8 mouse cellular contexts compared by ENCODE assay signal in the genomic region with DNA sequence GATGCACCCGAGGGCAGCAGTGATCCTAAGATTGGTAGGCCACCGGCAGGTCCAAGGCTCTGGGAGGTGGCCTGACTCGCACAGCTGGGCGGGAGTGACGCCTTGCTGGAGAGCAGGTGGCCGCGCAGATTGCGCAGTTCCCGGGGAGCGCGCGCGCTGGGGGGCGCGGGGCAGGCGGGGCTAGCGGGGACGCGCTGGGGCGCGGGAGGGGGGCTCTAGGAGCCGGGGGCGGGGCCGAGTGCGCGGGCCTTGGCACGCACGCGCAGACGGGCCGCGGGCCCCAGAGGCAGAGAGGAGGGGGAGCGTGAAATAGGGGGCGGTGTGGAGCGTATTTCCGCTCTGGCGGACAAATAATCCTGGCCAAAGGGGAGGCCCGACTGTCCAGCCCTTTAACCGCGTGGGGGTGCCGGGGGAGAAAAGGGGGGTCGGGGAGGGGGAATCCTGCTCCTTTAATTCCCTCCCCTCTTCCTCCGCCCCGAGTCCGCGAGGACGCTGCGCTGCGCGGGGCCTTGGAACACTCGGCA. TPM values are rescaled to one million over a fixed set of nuclear protein-coding genes. Genes with fewer than 3 reads are reported as not detected.
DNase-seq lines count a peak whose midpoint lies in the region; ATAC-seq and TF ChIP-seq lines count a peak whose summit lies in the region.

No protein-coding gene starts in this region.

- ATAC-seq in frontal cortex, adult (ENCODE audit: low TSS enrichment), result peak; percentile 55
- ATAC-seq in lung, embryonic 16.5 days (ENCODE audit: low read depth), result peak; percentile 93

- H3K4me2 ChIP-seq in lung, embryonic 16.5 days (ENCODE audit: low read depth, low read length), result peak overlapping the region; percentile 84

- peaks cover 4% of the 10 kb centered on the region; the same call in 1 of the 2 replicates for H3K9me3 ChIP-seq in hindbrain, embryonic 10.5 days
- H3K9me3 ChIP-seq in lung, embryonic 16.5 days (ENCODE audit: control insufficient read depth, low read length), result no peaks in the 10 kb centered on the region

- peak overlapping the region; percentile 99 for H3K4me3 ChIP-seq in hindbrain, embryonic 10.5 days
- peak overlapping the region; percentile 71 for H3K4me3 ChIP-seq in lung, embryonic 16.5 days (ENCODE audit: low read length)
- peak overlapping the region; percentile 61 for H3K4me3 ChIP-seq in thymus, adult 2 months (ENCODE audit: control insufficient read depth, insufficient read depth, low read length)

- WGBS in hindbrain, embryonic 10.5 days, result under 1% methylated on average over 45 of the region's 51 CpGs
- under 1% methylated on average over 24 of the region's 51 CpGs for WGBS in lung, embryonic 16.5 days
- WGBS in thymus, adult 2 months, result 1% methylated on average over 46 of the region's 51 CpGs

- DNase-seq in Muller cell, postnatal 12 days (ENCODE audit: inconsistent ontology term), result peak; percentile 97
- DNase-seq in cerebellum, adult 9-10 months, result peak; percentile 93
- DNase-seq in hindbrain, embryonic 10.5 days (ENCODE audit: low spot score), result peak; percentile 96
- peak; percentile 94 for DNase-seq in layer of hippocampus, adult 9-11 months
- DNase-seq in ovary, adult 18-20 months (ENCODE audit: low spot score), result peak; percentile 94
- peak; percentile 91 for DNase-seq in thymus, adult 2 months

- peak overlapping the region; percentile 99 for H3K27ac ChIP-seq in hindbrain, embryonic 10.5 days
- peak overlapping the region; percentile 92 for H3K27ac ChIP-seq in lung, embryonic 16.5 days (ENCODE audit: low read length)
- peak overlapping the region; percentile 22; the same call in 1 of the 2 replicates for H3K27ac ChIP-seq in thymus, adult 2 months (ENCODE audit: control insufficient read depth, insufficient read depth, low read length)

- no peaks in the 10 kb centered on the region for H3K27me3 ChIP-seq in hindbrain, embryonic 10.5 days (ENCODE audit: insufficient read depth, poor library complexity, severe bottlenecking)
- no peaks in the 10 kb centered on the region for H3K27me3 ChIP-seq in lung, embryonic 16.5 days (ENCODE audit: control insufficient read depth, insufficient read depth, low read depth, low read length)
- H3K27me3 ChIP-seq in thymus, adult 2 months (ENCODE audit: control insufficient read depth, insufficient read depth, low read length), result no peaks in the 10 kb centered on the region

- 0 out of 2 replicates have a peak, but pooled peaks have one; percentile 27 for TF ChIP-seq CTCF in thymus, adult 2 months (IDR thresholded peaks at IDR 0.05; ENCODE audit: borderline replicate concordance, control insufficient read depth, extremely low read depth, insufficient read depth, low read length, poor library complexity)

- H3K36me3 ChIP-seq in hindbrain, embryonic 10.5 days, result peaks cover 19% of the 10 kb centered on the region
- peaks cover 8% of the 10 kb centered on the region for H3K36me3 ChIP-seq in lung, embryonic 16.5 days (ENCODE audit: control insufficient read depth, insufficient read depth, low read length)
- H3K36me3 ChIP-seq in thymus, adult 2 months (ENCODE audit: control insufficient read depth, insufficient read depth, low read length), result no peaks in the 10 kb centered on the region

- peaks cover 50% of the 10 kb centered on the region for H3K4me1 ChIP-seq in hindbrain, embryonic 10.5 days (replicated peaks)
- peaks cover 26% of the 10 kb centered on the region for H3K4me1 ChIP-seq in lung, embryonic 16.5 days (replicated peaks; ENCODE audit: control insufficient read depth, insufficient read depth, low read length)
- peaks cover 21% of the 10 kb centered on the region for H3K4me1 ChIP-seq in thymus, adult 2 months (replicated peaks; ENCODE audit: control insufficient read depth, insufficient read depth, low read length)

- TF ChIP-seq POLR2A in thymus, adult 2 months (IDR thresholded peaks at IDR 0.05; ENCODE audit: control insufficient read depth, extremely low read depth, insufficient read depth, low read length, poor library complexity), result peak; percentile 55

- H3K9ac ChIP-seq in lung, embryonic 16.5 days (ENCODE audit: low read length), result peak overlapping the region; percentile 87

RNA-seq across cellular contexts. Expression of gene C2, which starts 3.9 kb away (rescaled TPM):
- polyA plus RNA-seq in hindbrain, embryonic 10.5 days (2016; fragmentation: Nextera tagmentation; extraction: Ambion mirVana), result 0.58 and 1.0 TPM in 2 replicates
- polyA plus RNA-seq in lung, embryonic 16.5 days (2015; fragmentation: Nextera tagmentation; extraction: Ambion mirVana), result 3.2 and 4.8 TPM in 2 replicates
- 12.9 and 18.4 TPM in 2 replicates for polyA plus RNA-seq in thymus, adult 2 months (2012; rRNA removed)

RNA-seq across cellular contexts. Expression of gene Ehmt2, which starts 4.1 kb away (rescaled TPM):
- polyA plus RNA-seq in hindbrain, embryonic 10.5 days (2016; fragmentation: Nextera tagmentation; extraction: Ambion mirVana), result 98.2 and 100 TPM in 2 replicates
- polyA plus RNA-seq in lung, embryonic 16.5 days (2015; fragmentation: Nextera tagmentation; extraction: Ambion mirVana), result 58.2 and 62.2 TPM in 2 replicates
- 372 and 380 TPM in 2 replicates for polyA plus RNA-seq in thymus, adult 2 months (2012; rRNA removed)

RNA-seq across cellular contexts. Expression of gene Gm20547, which starts 12.3 kb away (rescaled TPM):
- 0.14 TPM in 1 of 2 replicates, not detected in the other for polyA plus RNA-seq in hindbrain, embryonic 10.5 days (2016; fragmentation: Nextera tagmentation; extraction: Ambion mirVana)
- polyA plus RNA-seq in lung, embryonic 16.5 days (2015; fragmentation: Nextera tagmentation; extraction: Ambion mirVana), result not detected in 2 replicates
- polyA plus RNA-seq in thymus, adult 2 months (2012; rRNA removed), result 0.03 TPM in 1 of 2 replicates, not detected in the other

RNA-seq across cellular contexts. Expression of gene Zbtb12, which starts 14.9 kb away (rescaled TPM):
- 5.2 and 5.6 TPM in 2 replicates for polyA plus RNA-seq in hindbrain, embryonic 10.5 days (2016; fragmentation: Nextera tagmentation; extraction: Ambion mirVana)
- polyA plus RNA-seq in lung, embryonic 16.5 days (2015; fragmentation: Nextera tagmentation; extraction: Ambion mirVana), result 2.3 and 2.5 TPM in 2 replicates
- polyA plus RNA-seq in thymus, adult 2 months (2012; rRNA removed), result 15.0 and 16.3 TPM in 2 replicates

RNA-seq across cellular contexts. Expression of gene Slc44a4, which starts 20.1 kb away (rescaled TPM):
- polyA plus RNA-seq in hindbrain, embryonic 10.5 days (2016; fragmentation: Nextera tagmentation; extraction: Ambion mirVana), result 0.41 TPM in 1 of 2 replicates, not detected in the other
- polyA plus RNA-seq in lung, embryonic 16.5 days (2015; fragmentation: Nextera tagmentation; extraction: Ambion mirVana), result 1.5 and 1.9 TPM in 2 replicates
- 0.33 and 0.59 TPM in 2 replicates for polyA plus RNA-seq in thymus, adult 2 months (2012; rRNA removed)

Comparison
In these comparisons a context has a peak if more than half of its experiments do, and no peak if none do; other contexts are left out.
1. Peak in every context shown above with its lines: DNase-seq, ATAC-seq, H3K4me3 ChIP-seq and H3K27ac ChIP-seq.
2. H3K27ac ChIP-seq: peak in every context shown above with its lines; median percentile 99 in hindbrain, embryonic 10.5 days; 92 in lung, embryonic 16.5 days; 22 in thymus, adult 2 months.